Mouse (Mus musculus): Measurements from ENCODE around the gene Iqsec1. TPM values are rescaled to one million over a fixed set of nuclear protein-coding genes. Genes with fewer than 3 reads are reported as not detected.

The Iqsec1 gene
- total RNA-seq, 2 experiments from 2014 or later = 135 to 142 TPM

GRCm38 (mm10) chr6:90740348-90741055 is 248.0 kb downstream of the Iqsec1 start:
- intact Hi-C loops (cut with DNase I) = no loop called here
- no peak for DNase-seq

- intact Hi-C loops (cut with DNase I) = loop anchor here (1.0 to 5.0 kb wide), 3 partner anchors 25 to 545 kb away; no protein-coding TSS in a partner anchor
Observed at GRCm38 (mm10) chr6:90737376-90737775, 251.1 kb downstream of the Iqsec1 start.

GRCm38 (mm10) chr6:90736691-90737245 is 251.7 kb downstream of the Iqsec1 start:
- peak; percentile 68 to 72 for DNase-seq
- intact Hi-C loops (cut with DNase I) = loop anchor here (1.0 to 5.0 kb wide), 3 partner anchors 26 to 546 kb away; no protein-coding TSS in a partner anchor

More at GRCm38 (mm10) chr6:90737376-90737775, 251.1 kb downstream of the Iqsec1 start:
- peak; percentile 92 to 96 for DNase-seq

- peak; percentile 47 to 63 for DNase-seq
- intact Hi-C loops (cut with DNase I) = loop anchor here (2.0 to 5.0 kb wide), 2 partner anchors 27 to 546 kb away; no protein-coding TSS in a partner anchor
Observed at GRCm38 (mm10) chr6:90736074-90736672, 252.3 kb downstream of the Iqsec1 start.

GRCm38 (mm10) chr6:90735396-90736036 is 253.0 kb downstream of the Iqsec1 start:
- no peak for DNase-seq
- intact Hi-C loops (cut with DNase I) = loop anchor here (2.0 to 5.0 kb wide), 2 partner anchors 27 to 547 kb away; no protein-coding TSS in a partner anchor

GRCm38 (mm10) chr6:90734806-90735205 is 253.7 kb downstream of the Iqsec1 start:
- DNase-seq = no peak
- intact Hi-C loops (cut with DNase I) = loop anchor here (5.0 kb wide), 1 partner anchor 547 kb away; no protein-coding TSS in a partner anchor

GRCm38 (mm10) chr6:90731327-90731726 is 257.2 kb downstream of the Iqsec1 start:
- DNase-seq = no peak

GRCm38 (mm10) chr6:90729829-90730228 is 258.7 kb downstream of the Iqsec1 start:
- no peak for DNase-seq
- intact Hi-C loops (cut with DNase I) = loop anchor here (2.0 kb wide), 1 partner anchor 23 kb away; no protein-coding TSS in a partner anchor

More at GRCm38 (mm10) chr6:90731327-90731726, 257.2 kb downstream of the Iqsec1 start:
- intact Hi-C loops (cut with DNase I) = no loop called here

GRCm38 (mm10) chr6:90728491-90728931 is 260.0 kb downstream of the Iqsec1 start:
- intact Hi-C loops (cut with DNase I) = loop anchor here (1.0 to 2.0 kb wide), 3 partner anchors 22 to 121 kb away; no protein-coding TSS in a partner anchor
- peak; percentile 91 to 92 for DNase-seq

GRCm38 (mm10) chr6:90727826-90728225 is 260.7 kb downstream of the Iqsec1 start:
- DNase-seq = no peak
- intact Hi-C loops (cut with DNase I) = loop anchor here (1.0 to 2.0 kb wide), 3 partner anchors 21 to 121 kb away; no protein-coding TSS in a partner anchor

- DNase-seq = no peak
- intact Hi-C loops (cut with DNase I) = no loop called here
Observed at GRCm38 (mm10) chr6:90726711-90727122, 261.8 kb downstream of the Iqsec1 start.

- intact Hi-C loops (cut with DNase I) = no loop called here
- DNase-seq = no peak
Observed at GRCm38 (mm10) chr6:90725526-90725925, 263.0 kb downstream of the Iqsec1 start.

GRCm38 (mm10) chr6:90722993-90723392 is 265.5 kb downstream of the Iqsec1 start:
- DNase-seq = no peak
- intact Hi-C loops (cut with DNase I) = no loop called here

- intact Hi-C loops (cut with DNase I) = loop anchor here (1.0 to 2.0 kb wide), 2 partner anchors 32 to 67 kb away; no protein-coding TSS in a partner anchor
Observed at GRCm38 (mm10) chr6:90720996-90721746, 267.3 kb downstream of the Iqsec1 start.

GRCm38 (mm10) chr6:90720201-90720600 is 268.3 kb downstream of the Iqsec1 start:
- intact Hi-C loops (cut with DNase I) = loop anchor here (2.0 kb wide), 1 partner anchor 31 kb away; no protein-coding TSS in a partner anchor
- no peak for DNase-seq

More at GRCm38 (mm10) chr6:90720996-90721746, 267.3 kb downstream of the Iqsec1 start:
- DNase-seq = peak; percentile 73 to 80

GRCm38 (mm10) chr6:90719402-90719801 is 269.1 kb downstream of the Iqsec1 start:
- intact Hi-C loops (cut with DNase I) = no loop called here
- DNase-seq = no peak

GRCm38 (mm10) chr6:90718477-90718876 is 270.0 kb downstream of the Iqsec1 start:
- no peak for DNase-seq
- intact Hi-C loops (cut with DNase I) = no loop called here

- peak in 1 of 2 experiments; percentile 74 for DNase-seq
- intact Hi-C loops (cut with DNase I) = no loop called here
Observed at GRCm38 (mm10) chr6:90717711-90718110, 270.8 kb downstream of the Iqsec1 start.

GRCm38 (mm10) chr6:90716853-90717252 is 271.6 kb downstream of the Iqsec1 start:
- intact Hi-C loops (cut with DNase I) = no loop called here
- no peak for DNase-seq

All from heart, postnatal 36 days (tissue).